Mouse (Mus musculus): Measurements from ENCODE around the gene Myh10. TPM values are rescaled to one million over a fixed set of nuclear protein-coding genes. Genes with fewer than 3 reads are reported as not detected.

Myh10 gene
- 120 TPM for polyA plus RNA-seq (2014; fragmentation: Illumina TruSeq; extraction: RNeasy Lipid Tissue Mini Kit (QIAGEN cat#74804))

GRCm38 (mm10) chr11:68691321-68692009 lies at the start of gene Myh10:
TSS of gene Myh10 (plus strand) at chr11:68691559.

Other genes starting within 250 kb of the Myh10 start
- 0.14 TPM for gene Pik3r6, start 188.5 kb upstream of the Myh10 start, polyA plus RNA-seq (2014; fragmentation: Illumina TruSeq; extraction: RNeasy Lipid Tissue Mini Kit (QIAGEN cat#74804))
- gene Mfsd6l, start 135.4 kb upstream of the Myh10 start, polyA plus RNA-seq (2014; fragmentation: Illumina TruSeq; extraction: RNeasy Lipid Tissue Mini Kit (QIAGEN cat#74804)) = 0.29 TPM
- 1.6 TPM for gene Ccdc42, start 104.5 kb upstream of the Myh10 start, polyA plus RNA-seq (2014; fragmentation: Illumina TruSeq; extraction: RNeasy Lipid Tissue Mini Kit (QIAGEN cat#74804))
- 156 TPM for gene Ndel1, start 180.3 kb downstream of the Myh10 start, polyA plus RNA-seq (2014; fragmentation: Illumina TruSeq; extraction: RNeasy Lipid Tissue Mini Kit (QIAGEN cat#74804))
- gene Rnf222, start 197.0 kb downstream of the Myh10 start, polyA plus RNA-seq (2014; fragmentation: Illumina TruSeq; extraction: RNeasy Lipid Tissue Mini Kit (QIAGEN cat#74804)) = not detected
- gene Rpl26, start 210.0 kb downstream of the Myh10 start, polyA plus RNA-seq (2014; fragmentation: Illumina TruSeq; extraction: RNeasy Lipid Tissue Mini Kit (QIAGEN cat#74804)) = 218 TPM
- not detected for gene Odf4, start 235.5 kb downstream of the Myh10 start, polyA plus RNA-seq (2014; fragmentation: Illumina TruSeq; extraction: RNeasy Lipid Tissue Mini Kit (QIAGEN cat#74804))

Measured in ovary, adult 10 weeks (tissue).